Mouse (Mus musculus) kidney, postnatal 36 days (tissue): ENCODE data around the gene Vps53.
A peak's percentile ranks its signal among the peaks of the same experiment; 100 is the strongest.

Experiments used
- DNase-seq, 2 experiments: peaks; one replicate each; pipeline ENCODE4 v3.0.0; 2021 to 2022; ENCODE audit warnings: mixed read lengths in 2 of 2

Gene Vps53

GRCm38 (mm10) chr11:76167079-76167765 is 12.2 kb downstream of the Vps53 start:
- peak; percentile 70 to 85 for DNase-seq

- DNase-seq: peak in 1 of 2 experiments; percentile 26
These were observed 12.8 kb downstream of the Vps53 start for GRCm38 (mm10) chr11:76166657-76167056.

GRCm38 (mm10) chr11:76160251-76160650 is 19.2 kb downstream of the Vps53 start:
- DNase-seq: no peak

- DNase-seq: no peak
These were observed 21.1 kb downstream of the Vps53 start for GRCm38 (mm10) chr11:76158375-76158774.

GRCm38 (mm10) chr11:76154861-76155260 is 24.6 kb downstream of the Vps53 start:
- DNase-seq: no peak

GRCm38 (mm10) chr11:76154200-76154599 is 25.2 kb downstream of the Vps53 start:
- DNase-seq: no peak

GRCm38 (mm10) chr11:76153236-76153951 is 26.1 kb downstream of the Vps53 start:
- no peak for DNase-seq

GRCm38 (mm10) chr11:76150980-76151379 is 28.5 kb downstream of the Vps53 start:
- DNase-seq: no peak

- peak in 1 of 2 experiments; percentile 19 for DNase-seq
These were observed 31.1 kb downstream of the Vps53 start for GRCm38 (mm10) chr11:76148055-76149008.

- DNase-seq: peak; percentile 21 to 33
These were observed 33.0 kb downstream of the Vps53 start for GRCm38 (mm10) chr11:76146187-76147010.

- DNase-seq: no peak
These were observed 34.3 kb downstream of the Vps53 start for GRCm38 (mm10) chr11:76145169-76145568.

- DNase-seq: peak; percentile 57 to 64
These were observed 35.1 kb downstream of the Vps53 start for GRCm38 (mm10) chr11:76144386-76144785.

GRCm38 (mm10) chr11:76137996-76138395 is 41.5 kb downstream of the Vps53 start:
- no peak for DNase-seq

GRCm38 (mm10) chr11:76135641-76136437 is 43.6 kb downstream of the Vps53 start:
- no peak for DNase-seq

GRCm38 (mm10) chr11:76130859-76131258 is 48.6 kb downstream of the Vps53 start:
- peak; percentile 70 to 89 for DNase-seq

GRCm38 (mm10) chr11:76125386-76125785 is 54.1 kb downstream of the Vps53 start:
- peak in 1 of 2 experiments; percentile 25 for DNase-seq

GRCm38 (mm10) chr11:76123517-76123916 is 55.9 kb downstream of the Vps53 start:
- DNase-seq: no peak

- peak in 1 of 2 experiments; percentile 21 for DNase-seq
These were observed 56.9 kb downstream of the Vps53 start for GRCm38 (mm10) chr11:76122571-76122970.

- peak; percentile 58 to 82 for DNase-seq
These were observed 58.4 kb downstream of the Vps53 start for GRCm38 (mm10) chr11:76121086-76121485.

GRCm38 (mm10) chr11:76120407-76120901 is 59.0 kb downstream of the Vps53 start:
- DNase-seq: peak; percentile 49 to 71

- DNase-seq: no peak
These were observed 69.0 kb downstream of the Vps53 start for GRCm38 (mm10) chr11:76110416-76110815.
